Mouse (Mus musculus) ES-E14 (cell line): ENCODE data around the gene Il22ra1.

Experiments
- CHD2 ChIP-seq: IDR thresholded peaks from 2 replicates; pipeline ENCODE4 v1.6.1; 2014; ENCODE audit warnings: mild to moderate bottlenecking, low read depth, low read length, inconsistent platforms
- HCFC1 ChIP-seq: IDR thresholded peaks from 2 replicates; pipeline ENCODE4 v1.6.1; 2012; ENCODE audit warnings: low read length, inconsistent platforms, borderline replicate concordance; ENCODE audit not compliant: insufficient read depth
- MAFK ChIP-seq: IDR thresholded peaks from 2 replicates; pipeline ENCODE4 v1.6.1; 2014; ENCODE audit warnings: mild to moderate bottlenecking, low read depth, low read length, inconsistent platforms; ENCODE audit not compliant: insufficient read depth
- ZC3H11A ChIP-seq: IDR thresholded peaks from 2 replicates; pipeline ENCODE4 v1.6.1; 2012; ENCODE audit warnings: low read depth, mild to moderate bottlenecking, inconsistent platforms, low read length, borderline replicate concordance
- ZNF384 ChIP-seq: IDR thresholded peaks from 2 replicates; pipeline ENCODE4 v1.6.1; 2012; ENCODE audit warnings: low read depth, low read length, inconsistent platforms

DNA sequence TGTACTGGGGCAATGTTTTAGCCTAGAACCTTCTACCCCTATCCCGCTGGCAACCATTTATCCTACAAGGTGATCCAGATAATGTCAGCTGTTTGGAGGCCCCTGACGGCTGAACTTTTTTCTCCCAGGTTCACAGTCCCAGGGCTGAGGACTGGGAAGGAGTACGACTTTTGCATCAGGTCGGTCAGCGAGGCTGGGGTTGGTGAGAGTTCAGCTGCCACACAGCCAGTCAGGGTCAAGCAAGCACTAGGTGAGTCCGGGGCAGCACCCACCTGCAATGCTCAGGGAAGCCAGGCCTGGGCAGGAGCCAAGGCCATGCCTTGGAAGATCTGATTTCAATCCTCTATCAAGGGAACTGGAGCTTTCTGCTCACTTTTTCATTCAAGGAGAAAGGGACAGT, 59.3 kb downstream of the Il22ra1 start:
- TF ChIP-seq ZC3H11A = no peak
- no peak for TF ChIP-seq MAFK
- no peak for TF ChIP-seq HCFC1
- TF ChIP-seq ZNF384 = no peak
- TF ChIP-seq CHD2 = no peak
